Mouse (Mus musculus) stomach, postnatal 0 days (tissue): ENCODE data around the gene Ltk.
A peak's percentile ranks its signal among the peaks of the same experiment; 100 is the strongest.

ENCODE experiments used
- CTCF ChIP-seq: IDR thresholded peaks from 2 replicates; pipeline ENCODE4 v1.5.1; 2016; ENCODE audit warnings: antibody characterized with exemption, low read depth, mild to moderate bottlenecking, moderate library complexity
- EP300 ChIP-seq: optimal IDR thresholded peaks from 2 replicates; pipeline ENCODE3; 2016; ENCODE audit warnings: antibody characterized with exemption

DNA sequence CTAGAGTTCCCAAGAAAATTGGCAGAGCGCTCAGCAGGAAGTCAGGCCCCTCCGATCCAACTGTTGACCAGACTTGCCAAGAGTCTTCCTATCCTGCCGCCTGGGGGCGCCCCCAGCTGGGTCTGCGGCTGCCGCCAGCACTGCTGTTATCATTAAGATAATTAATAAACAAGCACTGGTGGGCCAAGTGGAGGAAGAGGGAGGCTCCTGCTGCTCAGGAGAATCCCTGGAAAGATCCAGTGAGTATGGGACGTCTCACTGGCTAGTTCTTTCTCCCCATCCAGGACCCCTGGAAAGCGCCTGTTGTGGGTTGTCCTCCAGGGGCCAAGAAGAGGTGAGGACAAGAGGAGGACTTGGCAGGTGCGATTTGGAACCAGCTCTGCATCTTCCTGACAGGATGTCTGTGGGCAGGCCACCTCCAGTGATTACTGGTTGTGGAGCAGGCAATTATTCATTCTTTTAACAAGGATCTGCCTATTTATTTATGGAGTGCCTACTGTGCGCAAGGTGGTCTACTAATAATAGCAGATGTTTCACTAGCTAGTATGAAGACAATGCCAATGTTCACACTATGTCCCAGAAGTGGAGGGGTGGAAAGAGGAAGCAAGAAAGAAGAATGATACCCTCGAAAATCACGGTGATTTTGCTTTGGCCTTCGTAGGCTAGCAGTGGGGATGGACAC is 38.2 kb upstream of the Ltk start:
- peak; percentile 82 for TF ChIP-seq CTCF
- no peak for TF ChIP-seq EP300
